Mouse (Mus musculus): ENCODE results near the gene Zfp758.
"Not testable (repeated sequence)": the region's sequence is repeated elsewhere in the genome, so short reads cannot be mapped to it uniquely, and the experiment has no call there.

Gene Zfp758

GRCm38 (mm10) chr17:22361101-22361781, at the start of gene Zfp758, which contains the start of gene Zfp944:
Gene Zfp758 (plus strand): TSS chr17:22361453.
Gene Zfp944 (minus strand): TSS chr17:22361400.
- DNase-seq (ENCODE audit: low spot score in 2 of 2): peak; percentile 18 to 57

GRCm38 (mm10) chr17:22314219-22314618, 47.0 kb upstream of the Zfp758 start:
- DNase-seq (ENCODE audit: low spot score in 2 of 2): not testable (repeated sequence)

GRCm38 (mm10) chr17:22314730-22315226, 46.5 kb upstream of the Zfp758 start, which contains the start of gene CT030661.1:
Gene CT030661.1 (minus strand): TSS chr17:22314837.
- peak; percentile 75 to 84 for DNase-seq (ENCODE audit: low spot score in 2 of 2)

DNA sequence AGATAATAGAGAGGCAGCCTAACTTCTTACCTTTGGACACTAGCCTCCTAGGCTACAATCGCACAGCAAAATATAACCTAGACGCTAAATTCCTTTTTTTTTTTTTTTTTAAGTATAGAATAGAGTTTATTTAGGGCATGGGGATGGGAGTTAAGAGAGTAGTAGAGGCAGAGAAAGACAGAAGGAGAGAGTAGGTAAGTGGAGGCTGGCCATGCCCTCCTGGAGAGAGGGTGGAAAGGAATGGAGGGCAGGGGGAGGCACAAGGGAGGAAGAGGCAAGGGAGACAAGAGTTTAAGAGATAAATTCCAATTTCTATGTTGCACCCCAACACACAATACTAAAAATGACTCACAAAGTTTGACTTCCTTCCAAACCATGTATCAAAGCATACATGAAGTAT, 46.0 kb upstream of the Zfp758 start:
- not testable (repeated sequence) for DNase-seq (ENCODE audit: low spot score in 2 of 2)

DNA sequence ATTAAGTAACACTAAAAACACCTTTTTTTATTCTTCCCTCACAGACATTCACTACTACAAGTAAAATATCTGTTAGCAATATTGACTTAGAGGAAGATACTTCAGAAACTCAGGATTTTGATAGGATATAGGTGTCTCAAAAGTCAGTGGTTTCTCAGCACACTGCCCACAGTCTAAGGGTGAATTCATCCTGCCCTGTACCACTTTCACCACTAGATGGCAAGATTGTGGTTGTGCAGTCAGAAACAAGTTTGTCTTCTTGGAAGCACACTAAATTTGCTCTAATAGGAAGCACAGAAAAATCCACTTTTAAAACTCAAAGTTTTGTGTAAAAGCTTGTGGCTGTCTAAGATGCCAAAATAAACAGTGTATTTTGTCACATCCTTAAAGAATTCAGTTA, 8.5 kb upstream of the Zfp758 start:
- DNase-seq (ENCODE audit: low spot score in 2 of 2): no peak

- no peak for DNase-seq (ENCODE audit: low spot score in 2 of 2)
These were observed 681 bp upstream of the Zfp758 start for GRCm38 (mm10) chr17:22360572-22360971.

DNA sequence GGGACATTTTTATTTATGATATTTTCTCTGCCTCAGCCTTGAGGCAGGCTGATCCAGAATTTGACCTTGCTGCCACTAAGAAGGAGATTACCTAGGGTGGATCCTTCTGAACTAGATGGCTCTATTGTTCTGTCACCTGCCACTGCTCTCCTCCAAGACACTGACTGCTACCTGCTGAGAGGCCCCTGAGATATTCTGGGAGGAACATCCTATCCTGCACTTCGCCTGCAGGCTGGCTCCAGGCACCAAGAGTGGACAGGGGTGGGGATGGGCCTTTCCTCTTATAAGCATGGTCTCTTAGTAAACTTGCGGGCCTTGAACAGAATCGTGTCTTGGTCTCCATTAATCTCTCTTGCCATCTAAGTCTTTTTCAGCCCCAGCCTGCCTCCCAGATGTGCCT, 2.6 kb downstream of the Zfp758 start:
- DNase-seq (ENCODE audit: low spot score in 2 of 2): no peak

DNA sequence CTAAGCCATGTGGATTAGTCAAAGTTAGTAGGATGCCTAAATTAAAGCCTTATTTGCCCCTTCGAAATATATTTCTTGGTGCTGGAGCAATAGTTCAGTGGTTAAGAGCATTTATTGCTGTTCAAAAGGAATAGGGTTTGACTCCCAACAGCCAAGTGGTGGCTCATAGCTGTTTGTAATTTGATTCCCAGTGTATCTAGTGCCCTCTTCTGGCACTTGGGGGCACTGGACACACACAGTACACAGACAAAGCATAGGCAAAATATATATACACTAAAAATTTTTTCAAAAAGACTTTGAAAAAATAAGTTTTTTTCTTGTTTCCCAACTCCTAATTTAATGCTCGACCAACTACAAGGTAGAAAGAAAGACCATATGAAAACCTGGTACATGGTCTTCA, 49.5 kb downstream of the Zfp758 start:
- no peak for DNase-seq (ENCODE audit: low spot score in 2 of 2)

- DNase-seq (ENCODE audit: low spot score in 2 of 2): peak; percentile 33 to 60
These were observed 56.3 kb downstream of the Zfp758 start for GRCm38 (mm10) chr17:22417510-22417909.

GRCm38 (mm10) chr17:22423952-22424617, 62.8 kb downstream of the Zfp758 start, which contains the start of gene Zfp946:
Gene Zfp946 (plus strand): TSS chr17:22424222.
- DNase-seq (ENCODE audit: low spot score in 2 of 2): peak; percentile 65 to 84

DNA sequence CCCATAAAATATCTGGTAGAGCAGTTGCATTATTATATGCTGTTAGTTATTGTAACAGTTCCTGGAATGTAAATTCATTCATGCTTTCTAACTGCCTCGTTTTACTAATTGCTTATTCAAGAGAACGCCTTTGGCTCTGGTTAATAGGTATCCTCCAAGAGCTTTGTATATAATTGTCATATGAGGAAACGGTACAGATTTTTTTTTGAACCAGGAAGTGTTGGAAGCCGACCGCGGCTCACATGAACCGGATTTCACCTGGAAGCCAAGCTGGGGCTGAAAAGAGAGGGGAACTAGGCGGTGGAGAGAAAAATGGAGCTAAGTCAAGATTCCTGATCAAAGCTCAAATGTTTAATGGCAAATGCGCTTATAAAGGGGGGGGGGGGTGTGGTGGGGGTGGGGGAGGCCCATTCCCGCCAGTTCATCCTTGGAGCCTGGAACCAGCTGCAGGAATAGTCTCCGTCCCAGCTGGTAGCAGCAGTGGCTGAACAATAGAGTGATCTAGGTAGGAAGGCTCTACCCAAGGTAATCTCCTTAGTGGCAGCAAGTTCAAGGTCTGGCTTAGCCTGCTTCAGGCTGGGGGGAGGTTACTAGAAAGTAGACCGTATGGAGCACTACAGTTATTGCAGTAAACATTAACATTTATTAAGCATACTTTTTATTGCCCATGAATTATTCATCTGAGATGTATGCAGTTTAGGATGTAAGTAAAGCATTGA, 63.5 kb downstream of the Zfp758 start:
- no peak for DNase-seq (ENCODE audit: low spot score in 2 of 2)
